Mouse (Mus musculus): ENCODE results near the gene Zbtb45. TPM values are rescaled to one million over a fixed set of nuclear protein-coding genes. Genes with fewer than 3 reads are reported as not detected.
A peak's percentile ranks its signal among the peaks of the same experiment; 100 is the strongest.

Gene Zbtb45
- total RNA-seq, 2 experiments from 2014 or later = 11.7 to 13.6 TPM

- no peak for DNase-seq
Measured at GRCm38 (mm10) chr7:12998851-12999250, 11.0 kb downstream of the Zbtb45 start, which contains the start of gene Trim28. Gene Trim28 (plus strand): TSS chr7:12999114.

- no peak for DNase-seq
Measured at GRCm38 (mm10) chr7:12998053-12998452, 11.8 kb downstream of the Zbtb45 start, which contains the start of gene Slc27a5. Gene Slc27a5 (minus strand): TSS chr7:12998192.

- DNase-seq = no peak
Measured at GRCm38 (mm10) chr7:12997230-12997629, 12.6 kb downstream of the Zbtb45 start.

- no peak for DNase-seq
Measured at GRCm38 (mm10) chr7:12995862-12996261, 14.0 kb downstream of the Zbtb45 start.

- DNase-seq = no peak
Measured at GRCm38 (mm10) chr7:12993148-12993547, 16.7 kb downstream of the Zbtb45 start.

- DNase-seq = peak in 1 of 2 experiments; percentile 58
Measured at GRCm38 (mm10) chr7:12992222-12992621, 17.6 kb downstream of the Zbtb45 start.

- DNase-seq = no peak
Measured at GRCm38 (mm10) chr7:12987409-12988189, 22.2 kb downstream of the Zbtb45 start.

- no peak for DNase-seq
Measured at GRCm38 (mm10) chr7:12986906-12987305, 22.9 kb downstream of the Zbtb45 start.

GRCm38 (mm10) chr7:12985724-12986123 lies 24.1 kb downstream of the Zbtb45 start:
- DNase-seq = no peak

- DNase-seq = no peak
Measured at GRCm38 (mm10) chr7:12980291-12980690, 29.5 kb downstream of the Zbtb45 start.

GRCm38 (mm10) chr7:12979776-12980175 lies 30.1 kb downstream of the Zbtb45 start:
- DNase-seq = no peak

- no peak for DNase-seq
Measured at GRCm38 (mm10) chr7:12978931-12979722, 30.7 kb downstream of the Zbtb45 start.

GRCm38 (mm10) chr7:12977682-12978389 lies 32.0 kb downstream of the Zbtb45 start, which contains the start of gene Zfp446:
Gene Zfp446 (plus strand): TSS chr7:12977848.
- peak; percentile 99 for DNase-seq

- no peak for DNase-seq
Measured at GRCm38 (mm10) chr7:12970906-12971305, 38.9 kb downstream of the Zbtb45 start.

- peak; percentile 78 to 85 for DNase-seq
Measured at GRCm38 (mm10) chr7:12966104-12966845, 43.6 kb downstream of the Zbtb45 start.

- DNase-seq = peak; percentile 95 to 96
Measured at GRCm38 (mm10) chr7:12965678-12966091, 44.1 kb downstream of the Zbtb45 start, which contains the start of gene Zfp324. Gene Zfp324 (plus strand): TSS chr7:12965838.

- peak; percentile 54 to 62 for DNase-seq
Measured at GRCm38 (mm10) chr7:12961511-12962141, 48.2 kb downstream of the Zbtb45 start.

- DNase-seq = no peak
Measured at GRCm38 (mm10) chr7:12959718-12960117, 50.1 kb downstream of the Zbtb45 start.

GRCm38 (mm10) chr7:12958948-12959347 lies 50.9 kb downstream of the Zbtb45 start:
- DNase-seq = no peak

GRCm38 (mm10) chr7:12957511-12957910 lies 52.3 kb downstream of the Zbtb45 start:
- DNase-seq = no peak

GRCm38 (mm10) chr7:12954896-12955295 lies 54.9 kb downstream of the Zbtb45 start:
- DNase-seq = no peak
